Mouse (Mus musculus): ENCODE measurements around the gene Rpl21. TPM values are rescaled to one million over a fixed set of nuclear protein-coding genes. Genes with fewer than 3 reads are reported as not detected.

Rpl21 gene
- polyA plus RNA-seq, 1 experiment from 2014 or later, result 608 TPM

DNA sequence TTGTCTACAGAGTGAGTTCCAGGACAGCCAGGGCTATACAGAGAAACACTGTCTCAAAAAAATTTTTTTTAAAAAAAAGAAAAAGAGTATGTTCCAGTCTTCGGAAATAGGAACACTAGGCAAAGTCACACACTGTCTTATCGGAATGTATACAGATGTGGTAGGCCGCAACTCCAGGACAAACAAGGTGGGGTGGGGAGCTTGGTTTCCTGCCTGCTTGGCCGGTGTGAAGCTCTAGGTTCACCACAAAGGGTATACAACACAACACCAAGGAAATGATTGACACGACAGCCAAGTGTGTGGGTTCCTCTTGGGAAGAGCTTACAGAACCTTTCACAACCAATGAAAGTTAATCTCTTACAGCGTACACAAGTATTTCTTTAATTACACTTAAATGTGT is 49.6 kb downstream of the Rpl21 start:
- no peak overlapping the region for H3K9ac ChIP-seq (replicated peaks; ENCODE audit: low read length)
- H3K27ac ChIP-seq (replicated peaks; ENCODE audit: low read depth, low read length), result no peak overlapping the region
- 86% methylated on average over 6 of the region's 6 CpGs for WGBS
- no peaks in the 10 kb centered on the region for H3K27me3 ChIP-seq (ENCODE audit: control insufficient read depth, insufficient read depth, low read length)
- H3K9me3 ChIP-seq (replicated peaks; ENCODE audit: control insufficient read depth, low read length), result no peaks in the 10 kb centered on the region
- H3K4me2 ChIP-seq (ENCODE audit: low read depth, low read length), result no peak overlapping the region
- H3K36me3 ChIP-seq (replicated peaks; ENCODE audit: control insufficient read depth, insufficient read depth, low read depth, low read length), result no peaks in the 10 kb centered on the region
- H3K4me3 ChIP-seq (ENCODE audit: low read depth, low read length), result no peak overlapping the region
- ATAC-seq (replicated peaks; ENCODE audit: insufficient number of reproducible peaks, low FRiP score, low TSS enrichment, low read depth) (no peak), DNase-seq (ENCODE audit: low spot score) (no peak)
- H3K4me1 ChIP-seq (ENCODE audit: control insufficient read depth, insufficient read depth, low read length), result no peaks in the 10 kb centered on the region

DNA sequence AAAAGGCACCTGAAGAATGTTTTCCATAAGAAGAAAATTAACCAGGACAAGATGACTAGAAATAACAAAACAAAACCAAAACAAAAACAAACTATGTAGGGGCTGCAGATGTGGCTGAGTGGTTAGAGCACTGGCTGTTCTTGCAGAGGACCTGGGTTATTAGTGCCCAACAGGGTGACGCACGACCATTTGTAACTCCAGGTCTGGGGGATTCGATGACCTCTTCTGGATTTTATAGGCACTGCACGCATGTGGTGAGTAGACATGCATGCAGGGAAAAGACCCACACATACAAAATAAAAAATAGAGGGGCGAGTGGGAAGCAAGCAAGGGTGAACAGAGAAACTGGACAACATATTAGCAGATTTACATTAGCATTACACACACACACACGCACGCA is 50.4 kb downstream of the Rpl21 start:
- no peak overlapping the region for H3K27ac ChIP-seq (replicated peaks; ENCODE audit: low read depth, low read length)
- no peaks in the 10 kb centered on the region for H3K27me3 ChIP-seq (ENCODE audit: control insufficient read depth, insufficient read depth, low read length)
- DNase-seq (ENCODE audit: low spot score), result no peak
- WGBS, result 70% methylated on average over 7 of the region's 7 CpGs
- H3K9ac ChIP-seq (replicated peaks; ENCODE audit: low read length), result no peak overlapping the region
- no peaks in the 10 kb centered on the region for H3K4me1 ChIP-seq (ENCODE audit: control insufficient read depth, insufficient read depth, low read length)
- no peak overlapping the region for H3K4me2 ChIP-seq (ENCODE audit: low read depth, low read length)
- H3K4me3 ChIP-seq (ENCODE audit: low read depth, low read length), result no peak overlapping the region
- H3K9me3 ChIP-seq (replicated peaks; ENCODE audit: control insufficient read depth, low read length), result no peaks in the 10 kb centered on the region
- ATAC-seq (replicated peaks; ENCODE audit: insufficient number of reproducible peaks, low FRiP score, low TSS enrichment, low read depth), result no peak
- H3K36me3 ChIP-seq (replicated peaks; ENCODE audit: control insufficient read depth, insufficient read depth, low read depth, low read length), result no peaks in the 10 kb centered on the region

DNA sequence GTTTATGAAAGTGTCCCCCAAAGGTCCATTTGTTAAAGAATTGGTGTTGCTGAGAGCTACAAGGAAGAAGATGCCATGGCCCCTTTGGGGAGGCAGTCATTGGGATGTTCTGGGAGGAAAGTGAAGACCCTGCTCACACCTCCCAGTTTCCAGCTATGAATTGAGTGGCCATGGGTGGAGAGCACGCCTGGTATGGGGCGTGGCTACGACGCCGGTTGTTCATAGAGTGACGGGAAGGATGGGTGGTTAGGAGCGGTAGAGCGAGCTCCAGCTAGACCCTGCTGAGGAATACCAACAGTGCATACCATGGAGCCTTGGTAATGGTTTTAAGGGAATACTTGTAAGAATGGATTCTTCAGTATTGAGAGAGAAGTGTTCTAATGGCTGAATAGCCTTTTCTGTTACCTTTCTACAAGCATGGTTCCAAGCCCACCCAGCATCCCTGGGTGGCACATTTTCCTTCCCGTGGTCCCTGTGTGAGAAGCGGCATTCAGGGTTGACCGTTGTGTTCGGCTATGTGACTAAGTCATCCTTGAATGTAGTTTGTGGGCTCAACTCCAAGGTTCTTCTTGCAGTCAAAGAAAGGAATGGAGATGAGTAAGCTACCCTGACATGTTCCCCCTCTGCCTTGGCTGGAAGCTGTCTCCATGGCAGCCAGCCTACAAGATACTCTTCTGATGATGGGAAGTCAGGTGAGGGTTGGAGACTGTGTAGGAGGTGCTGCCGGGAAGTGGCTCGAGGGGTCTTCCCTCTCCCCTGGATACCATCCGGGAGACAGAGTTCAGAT is 51.0 kb downstream of the Rpl21 start:
- H3K27ac ChIP-seq (replicated peaks; ENCODE audit: low read depth, low read length), result no peak overlapping the region
- H3K4me1 ChIP-seq (ENCODE audit: control insufficient read depth, insufficient read depth, low read length), result no peaks in the 10 kb centered on the region
- H3K4me2 ChIP-seq (ENCODE audit: low read depth, low read length), result no peak overlapping the region
- no peaks in the 10 kb centered on the region for H3K36me3 ChIP-seq (replicated peaks; ENCODE audit: control insufficient read depth, insufficient read depth, low read depth, low read length)
- ATAC-seq (replicated peaks; ENCODE audit: insufficient number of reproducible peaks, low FRiP score, low TSS enrichment, low read depth) (no peak), DNase-seq (ENCODE audit: low spot score) (no peak)
- no peak overlapping the region for H3K4me3 ChIP-seq (ENCODE audit: low read depth, low read length)
- 83% methylated on average over 15 of the region's 15 CpGs for WGBS
- no peak overlapping the region for H3K9ac ChIP-seq (replicated peaks; ENCODE audit: low read length)
- no peaks in the 10 kb centered on the region for H3K9me3 ChIP-seq (replicated peaks; ENCODE audit: control insufficient read depth, low read length)
- H3K27me3 ChIP-seq (ENCODE audit: control insufficient read depth, insufficient read depth, low read length), result no peaks in the 10 kb centered on the region

Other genes with a start within 250 kb of the Rpl21 start
- gene Gpr12, start 247.7 kb upstream of the Rpl21 start, polyA plus RNA-seq (2014; fragmentation: Nextera tagmentation; extraction: Ambion mirVana), result 0.14 TPM in 1 of 2 replicates, not detected in the other
- 11.1 and 11.8 TPM in 2 replicates for gene Usp12, start 37.9 kb upstream of the Rpl21 start, polyA plus RNA-seq (2014; fragmentation: Nextera tagmentation; extraction: Ambion mirVana)
- 22.9 and 24.9 TPM in 2 replicates for gene Rasl11a, start 12.2 kb downstream of the Rpl21 start, polyA plus RNA-seq (2014; fragmentation: Nextera tagmentation; extraction: Ambion mirVana)
- 120 and 126 TPM in 2 replicates for gene Gtf3a, start 115.8 kb downstream of the Rpl21 start, polyA plus RNA-seq (2014; fragmentation: Nextera tagmentation; extraction: Ambion mirVana)
- 25.9 and 28.5 TPM in 2 replicates for gene Mtif3, start 130.9 kb downstream of the Rpl21 start, polyA plus RNA-seq (2014; fragmentation: Nextera tagmentation; extraction: Ambion mirVana)
- gene Lnx2, start 243.7 kb downstream of the Rpl21 start, polyA plus RNA-seq (2014; fragmentation: Nextera tagmentation; extraction: Ambion mirVana), result 11.2 and 11.3 TPM in 2 replicates
- gene Polr1d, start 244.2 kb downstream of the Rpl21 start, polyA plus RNA-seq (2014; fragmentation: Nextera tagmentation; extraction: Ambion mirVana), result 124 and 129 TPM in 2 replicates

Measured in embryonic facial prominence, embryonic 11.5 days (tissue).